Mouse (Mus musculus) heart, embryonic 15.5 days (tissue): ENCODE measurements around the gene Smok3c. TPM values are rescaled to one million over a fixed set of nuclear protein-coding genes. Genes with fewer than 3 reads are reported as not detected.
"Not testable (repeated sequence)": the region's sequence is repeated elsewhere in the genome, so short reads cannot be mapped to it uniquely, and the experiment has no call there.

Experiments
- ATAC-seq: fragments of 200-750 bp; cut with Nextera tagmentation; replicated peaks from 2 replicates; pipeline ENCODE4 v1.8.0; 2017; ENCODE audit warnings: low read depth, moderate TSS enrichment; ENCODE audit not compliant: insufficient number of reproducible peaks, insufficient read depth, low FRiP score
- H3K27ac ChIP-seq: fragments of 300-500 bp; sonication (generic); 2 replicates; pipeline ENCODE4 v1.5.1; 2015; ENCODE audit warnings: mild to moderate bottlenecking, inconsistent platforms
- H3K27me3 ChIP-seq: fragments of 300-500 bp; sonication (generic); 2 replicates; pipeline ENCODE4 v1.6.1; 2015; ENCODE audit warnings: inconsistent platforms
- H3K36me3 ChIP-seq: fragments of 300-500 bp; sonication (generic); 2 replicates; pipeline ENCODE4 v1.6.1; 2015; ENCODE audit warnings: mild to moderate bottlenecking, inconsistent platforms
- H3K4me1 ChIP-seq: fragments of 300-500 bp; sonication (generic); replicated peaks from 2 replicates; pipeline ENCODE4 v1.6.1; 2015; ENCODE audit warnings: inconsistent platforms
- H3K4me2 ChIP-seq: fragments of 300-500 bp; sonication (generic); 2 replicates; pipeline ENCODE4 v1.6.1; 2015; ENCODE audit warnings: inconsistent platforms, mild to moderate bottlenecking, moderate library complexity
- H3K4me3 ChIP-seq: fragments of 300-500 bp; sonication (generic); 2 replicates; pipeline ENCODE4 v1.5.1; 2015; ENCODE audit warnings: mild to moderate bottlenecking, inconsistent platforms
- H3K9ac ChIP-seq: fragments of 300-500 bp; sonication (generic); 2 replicates; pipeline ENCODE4 v1.6.1; 2015; ENCODE audit warnings: mild to moderate bottlenecking, inconsistent platforms
- H3K9me3 ChIP-seq: fragments of 300-500 bp; sonication (generic); replicated peaks from 2 replicates; pipeline ENCODE4 v1.6.1; 2016; ENCODE audit warnings: inconsistent platforms
- WGBS: fragments of 180-500 bp; shearing (Covaris S2); methylation state at CpG from one replicate; pipeline ENCODE4 v1.1.7; 2015; ENCODE audit warnings: mixed read lengths; 5-methylcytosine and 5-hydroxymethylcytosine counted together
- polyA plus RNA-seq: library from polyadenylated mRNA; unstranded; fragments of >200 nt; fragmentation: Nextera tagmentation; extraction: Ambion mirVana; gene quantifications from 2 replicates; pipeline ENCODE4 v1.2.1, GENCODE M21; 2015

Gene Smok3c
- polyA plus RNA-seq, 1 experiment from 2014 or later, result not detected

DNA sequence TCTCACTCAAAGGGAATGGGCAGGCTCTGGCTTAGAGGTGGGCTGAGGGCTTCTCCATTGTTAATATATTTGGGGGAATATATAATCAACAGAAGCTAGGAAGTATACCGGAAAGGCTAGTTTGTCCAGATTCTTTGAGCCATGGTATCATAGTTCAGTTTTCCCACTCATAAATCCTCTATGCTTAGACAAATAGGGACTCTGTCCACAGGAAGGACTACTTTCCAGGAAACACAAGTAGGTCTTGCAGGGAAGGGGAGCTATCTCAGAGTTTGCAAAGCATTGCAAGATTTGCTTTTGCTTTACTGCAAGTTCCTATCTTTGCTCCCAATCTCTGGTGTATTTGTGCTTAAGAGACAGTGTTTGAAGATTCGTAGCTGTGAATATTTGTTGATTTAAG is 52.0 kb downstream of the Smok3c start:
- Histone ChIP-seq H3K36me3 (peaks cover 41% of the 10 kb centered on the region), H3K9me3 (no peaks in the 10 kb centered on the region), H3K27ac (no peak overlapping the region), H3K4me1 (no peaks in the 10 kb centered on the region), H3K4me3 (no peak overlapping the region), H3K27me3 (no peaks in the 10 kb centered on the region), H3K4me2 (no peak overlapping the region), H3K9ac (no peak overlapping the region)
- WGBS, result 83% methylated on average over 2 of the region's 2 CpGs
- ATAC-seq, result no peak

DNA sequence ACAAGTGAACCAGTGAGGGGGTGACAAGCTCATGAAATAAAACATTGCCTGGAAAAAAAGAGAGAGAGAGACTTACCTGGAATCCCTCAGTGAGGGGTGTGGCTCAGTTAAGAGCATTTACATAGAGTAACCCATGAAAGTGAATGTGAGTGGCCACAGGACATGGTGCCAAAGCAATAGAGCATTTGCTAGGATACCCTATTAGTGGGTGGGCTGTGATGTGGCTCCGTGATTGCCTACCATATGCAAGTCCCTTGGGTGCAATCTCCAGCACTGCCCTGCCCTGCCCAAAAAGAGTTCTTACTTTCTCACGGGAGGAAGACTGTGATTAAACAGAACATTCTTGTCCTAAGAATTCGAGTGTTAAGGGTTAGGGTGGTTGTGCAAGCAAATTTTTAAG is 54.1 kb downstream of the Smok3c start:
- 55% methylated on average over 3 of the region's 3 CpGs for WGBS
- Histone ChIP-seq H3K27ac (no peak overlapping the region), H3K27me3 (no peaks in the 10 kb centered on the region), H3K9me3 (no peaks in the 10 kb centered on the region), H3K36me3 (peaks cover 19% of the 10 kb centered on the region), H3K4me2 (no peak overlapping the region), H3K9ac (no peak overlapping the region), H3K4me3 (no peak overlapping the region), H3K4me1 (no peaks in the 10 kb centered on the region)
- no peak for ATAC-seq

DNA sequence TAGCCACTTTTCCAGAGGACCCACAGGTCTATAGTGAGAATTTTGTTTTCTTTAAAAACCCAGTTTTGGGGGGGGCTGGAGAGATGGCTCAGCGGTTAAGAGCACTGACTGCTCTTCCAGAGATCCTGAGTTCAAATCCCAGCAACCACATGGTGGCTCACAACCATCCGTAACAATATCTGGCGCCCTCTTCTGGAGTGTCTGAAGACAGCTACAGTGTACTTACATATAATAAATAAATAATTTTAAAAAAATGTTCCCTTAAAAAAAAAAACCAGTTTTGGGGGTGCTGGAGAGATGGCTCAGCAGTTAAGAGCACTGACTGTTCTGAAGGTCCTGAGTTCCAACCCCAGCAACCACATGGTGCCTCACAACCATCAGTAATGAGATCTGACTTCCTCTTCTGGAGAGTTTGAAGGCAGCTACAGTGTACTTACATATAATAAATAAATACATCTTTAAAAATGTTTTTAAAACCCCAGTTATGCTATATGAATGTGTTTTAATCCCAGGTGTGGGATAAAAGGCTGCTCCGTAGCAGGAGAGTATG is 56.9 kb downstream of the Smok3c start:
- H3K36me3 ChIP-seq, ATAC-seq, H3K4me1 ChIP-seq, H3K9me3 ChIP-seq, H3K4me3 ChIP-seq, H3K4me2 ChIP-seq, H3K27ac ChIP-seq, H3K27me3 ChIP-seq, H3K9ac ChIP-seq: not testable (repeated sequence)
- 62% methylated on average over 4 of the region's 4 CpGs for WGBS

Other genes with a start within 250 kb of the Smok3c start
- gene Pilra, start 216.9 kb upstream of the Smok3c start, polyA plus RNA-seq, result 1.8 and 2.2 TPM in 2 replicates
- gene Pilrb1, start 195.1 kb upstream of the Smok3c start, polyA plus RNA-seq, result 0.58 and 0.61 TPM in 2 replicates
- 1.5 and 3.4 TPM in 2 replicates for gene Pilrb2, start 181.4 kb upstream of the Smok3c start, polyA plus RNA-seq
- 0.09 TPM in 1 of 2 replicates, not detected in the other for gene Cyp3a13, start 131.6 kb upstream of the Smok3c start, polyA plus RNA-seq
- gene Gjc3, start 90.1 kb upstream of the Smok3c start, polyA plus RNA-seq, result 0.08 TPM in 1 of 2 replicates, not detected in the other
- gene Azgp1, start 71.7 kb upstream of the Smok3c start, polyA plus RNA-seq, result 0.13 TPM in 1 of 2 replicates, not detected in the other
- gene Smok3a, start 31.9 kb upstream of the Smok3c start, polyA plus RNA-seq, result not detected in 2 replicates
- not detected in 2 replicates for gene Smok3b, start 31.8 kb upstream of the Smok3c start, polyA plus RNA-seq
- gene Zkscan1, start 31.9 kb downstream of the Smok3c start, polyA plus RNA-seq, result 8.4 and 10.2 TPM in 2 replicates
- gene Zscan21, start 63.7 kb downstream of the Smok3c start, polyA plus RNA-seq, result 31.2 and 45.8 TPM in 2 replicates
- gene Zfp113, start 102.5 kb downstream of the Smok3c start, polyA plus RNA-seq, result 10.5 and 14.3 TPM in 2 replicates
- gene Cops6, start 107.9 kb downstream of the Smok3c start, polyA plus RNA-seq, result 231 and 274 TPM in 2 replicates
- gene Ap4m1, start 118.8 kb downstream of the Smok3c start, polyA plus RNA-seq, result 10.4 and 13.9 TPM in 2 replicates
- gene Mcm7, start 119.2 kb downstream of the Smok3c start, polyA plus RNA-seq, result 91.8 and 123 TPM in 2 replicates
- 54.4 and 61.7 TPM in 2 replicates for gene Taf6, start 134.3 kb downstream of the Smok3c start, polyA plus RNA-seq
- 18.8 and 27.3 TPM in 2 replicates for gene Cnpy4, start 134.3 kb downstream of the Smok3c start, polyA plus RNA-seq
- gene Mblac1, start 141.1 kb downstream of the Smok3c start, polyA plus RNA-seq, result 5.1 and 6.7 TPM in 2 replicates
- not detected in 2 replicates for gene Nxpe5, start 172.7 kb downstream of the Smok3c start, polyA plus RNA-seq
- gene Lamtor4, start 202.3 kb downstream of the Smok3c start, polyA plus RNA-seq, result 78.6 and 81.2 TPM in 2 replicates
- gene BC037034, start 210.8 kb downstream of the Smok3c start, polyA plus RNA-seq, result 2.9 and 4.7 TPM in 2 replicates
- gene Gal3st4, start 219.6 kb downstream of the Smok3c start, polyA plus RNA-seq, result 0.59 and 0.76 TPM in 2 replicates
- gene Gm43720, start 226.8 kb downstream of the Smok3c start, polyA plus RNA-seq, result 0.10 TPM in 1 of 2 replicates, not detected in the other
- 6.3 and 8.6 TPM in 2 replicates for gene Gpc2, start 226.8 kb downstream of the Smok3c start, polyA plus RNA-seq
- 1.4 and 2.5 TPM in 2 replicates for gene Stag3, start 227.0 kb downstream of the Smok3c start, polyA plus RNA-seq